Mouse (Mus musculus): ENCODE measurements around the gene Nbr1. TPM values are rescaled to one million over a fixed set of nuclear protein-coding genes. Genes with fewer than 3 reads are reported as not detected.
"Not testable (repeated sequence)": the region's sequence is repeated elsewhere in the genome, so short reads cannot be mapped to it uniquely, and the experiment has no call there.

Nbr1 gene
- polyA plus RNA-seq, 1 experiment from 2014 or later: 32.3 TPM

DNA sequence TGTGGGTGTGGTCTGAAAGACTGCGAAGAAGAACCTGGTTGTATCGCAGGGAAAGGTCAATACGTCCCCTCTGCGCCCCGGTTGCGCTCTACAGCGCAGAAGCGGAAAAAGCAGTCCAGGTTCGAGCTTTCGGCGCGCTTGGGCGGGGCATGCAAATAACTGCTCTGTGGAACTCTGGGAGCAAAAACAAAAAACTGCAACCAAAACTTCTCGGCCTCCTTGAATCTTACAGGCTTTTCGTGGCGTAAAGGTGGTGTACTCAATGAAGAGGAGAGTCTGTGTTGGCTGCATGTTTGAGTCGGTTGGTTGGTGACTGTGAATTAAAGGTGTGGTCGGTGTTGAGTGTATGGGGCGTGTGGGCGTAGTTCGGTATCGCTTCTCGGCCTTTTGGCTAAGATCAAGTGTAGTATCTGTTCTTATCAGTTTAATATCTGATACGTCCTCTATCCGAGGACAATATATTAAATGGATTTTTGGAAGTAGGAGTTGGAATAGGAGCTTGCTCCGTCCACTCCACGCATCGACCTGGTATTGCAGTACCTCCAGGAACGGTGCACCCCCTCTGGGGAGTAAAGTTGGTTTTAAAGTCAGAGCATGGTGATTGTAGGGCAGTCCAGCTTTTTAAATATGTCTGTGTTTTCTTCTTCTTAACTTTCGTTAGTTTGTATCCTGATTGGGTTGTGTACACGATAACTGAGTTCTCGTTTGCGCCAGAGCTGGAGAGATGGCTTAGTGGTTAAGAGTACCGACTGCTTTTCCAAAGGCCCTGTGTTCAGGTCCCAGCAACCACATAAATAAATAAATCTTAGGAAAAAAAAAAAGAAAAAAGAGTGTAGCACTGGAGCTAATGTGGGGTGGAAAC, 75.3 kb downstream of the Nbr1 start, which contains the start of gene Rdm1:
Rdm1 (plus strand) TSS at position 201 of the 862 bp plus-strand sequence.
- H3K4me1 ChIP-seq (replicated peaks): peaks cover 32% of the 10 kb centered on the region
- no peaks in the 10 kb centered on the region for H3K27me3 ChIP-seq
- peak; percentile 74 for DNase-seq
- under 1% methylated on average over 34 of the region's 34 CpGs for WGBS (ENCODE audit: insufficient replicate concordance)
- H3K9ac ChIP-seq: peak within 1 kb of the TSS; percentile 76
- ATAC-seq (ENCODE audit: low read depth): peak; percentile 90
- no peaks in the 10 kb centered on the region for H3K36me3 ChIP-seq
- H3K9me3 ChIP-seq (replicated peaks): no peaks in the 10 kb centered on the region
- H3K4me2 ChIP-seq: peak within 1 kb of the TSS; percentile 78
- peak within 1 kb of the TSS; percentile 60 for H3K4me3 ChIP-seq (replicated peaks)
- peak within 1 kb of the TSS; percentile 98 for H3K27ac ChIP-seq

DNA sequence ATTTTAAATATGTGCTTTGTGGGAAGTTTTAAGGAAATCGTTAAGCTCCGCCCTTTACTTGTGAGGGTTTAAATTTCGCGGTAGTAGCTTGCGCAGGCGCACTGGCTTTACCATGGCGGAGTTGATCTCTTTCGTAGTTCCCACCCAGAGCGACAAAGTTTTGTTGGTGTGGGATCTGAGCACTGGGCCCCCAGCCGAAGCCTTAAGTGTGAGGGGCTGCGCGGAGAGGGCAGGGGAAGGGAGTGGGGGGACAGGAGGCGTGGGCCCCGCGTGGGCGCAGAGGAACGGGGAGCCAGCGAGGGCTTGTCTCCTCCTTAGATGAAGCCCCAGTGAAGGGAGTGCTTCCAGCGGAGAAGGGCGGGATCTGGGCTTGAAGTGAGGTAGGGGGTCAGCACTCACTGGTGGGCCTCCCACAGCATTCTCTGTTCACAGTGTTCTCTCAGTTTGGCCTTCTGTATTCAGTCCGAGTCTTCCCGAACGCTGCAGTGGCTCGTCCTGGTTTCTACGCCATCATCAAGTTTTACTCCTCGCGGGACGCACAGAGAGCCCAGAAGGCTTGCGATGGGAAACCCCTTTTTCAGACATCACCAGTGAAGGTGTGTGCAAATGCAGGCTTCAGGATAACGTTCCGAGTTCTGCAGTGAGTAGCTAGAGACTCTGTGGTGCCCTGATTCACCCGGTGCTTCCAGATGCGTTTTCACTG, 76.1 kb downstream of the Nbr1 start:
- Histone ChIP-seq H3K4me1 (replicated peaks) (peaks cover 32% of the 10 kb centered on the region), H3K4me2 (peak overlapping the region; percentile 78), H3K27me3 (no peaks in the 10 kb centered on the region), H3K4me3 (replicated peaks) (peak overlapping the region; percentile 60), H3K9me3 (replicated peaks) (no peaks in the 10 kb centered on the region), H3K27ac (peak overlapping the region; percentile 98), H3K36me3 (no peaks in the 10 kb centered on the region), H3K9ac (peak overlapping the region; percentile 76)
- ATAC-seq (ENCODE audit: low read depth) (peak; percentile 69), DNase-seq (peak; percentile 47)
- under 1% methylated on average over 33 of the region's 33 CpGs for WGBS (ENCODE audit: insufficient replicate concordance)

DNA sequence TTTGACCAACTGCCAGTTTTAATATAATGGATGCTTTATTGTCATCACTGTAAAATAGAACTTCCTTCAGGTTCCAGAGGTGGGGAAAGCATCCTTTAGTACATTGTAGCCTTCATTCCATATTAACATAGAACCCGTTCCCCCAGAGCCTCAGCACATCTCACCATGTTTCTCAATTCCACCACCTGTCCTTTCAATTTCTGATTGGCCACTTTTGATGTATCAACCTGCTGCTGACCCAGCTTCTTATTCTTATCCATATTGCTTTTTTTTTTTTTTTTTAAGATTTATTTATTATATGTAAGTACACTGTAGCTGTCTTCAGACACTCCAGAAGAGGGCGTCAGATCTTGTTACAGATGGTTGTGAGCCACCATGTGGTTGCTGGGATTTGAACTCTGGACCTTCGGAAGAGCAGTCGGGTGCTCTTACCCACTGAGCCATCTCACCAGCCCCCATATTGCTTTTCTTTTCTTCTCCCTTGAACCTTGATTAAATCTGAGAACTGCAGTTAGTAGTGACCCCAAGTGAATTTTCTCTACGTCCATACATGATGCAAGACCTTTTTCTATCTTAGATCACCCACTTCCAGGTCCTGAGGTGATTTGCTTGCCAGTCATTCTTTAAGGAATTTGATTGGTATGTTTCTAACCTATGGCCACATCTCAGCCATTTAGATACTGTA, 76.9 kb downstream of the Nbr1 start:
- Histone ChIP-seq H3K4me1 (replicated peaks) (peaks cover 32% of the 10 kb centered on the region), H3K9ac (peak overlapping the region; percentile 76; the same call in 1 of the 2 replicates), H3K4me2 (peak overlapping the region; percentile 78), H3K4me3 (replicated peaks) (peak overlapping the region; percentile 60; the same call in 1 of the 2 replicates), H3K27ac (peak overlapping the region; percentile 98; the same call in 1 of the 2 replicates)
- not testable (repeated sequence) for H3K36me3 ChIP-seq; DNase-seq; ATAC-seq (ENCODE audit: low read depth); H3K27me3 ChIP-seq; H3K9me3 ChIP-seq (replicated peaks)
- 66% methylated on average over 4 of the region's 5 CpGs for WGBS (ENCODE audit: insufficient replicate concordance)

Other genes with a start within 250 kb of the Nbr1 start
- gene Becn1, start 249.9 kb upstream of the Nbr1 start, polyA plus RNA-seq (2015; fragmentation: Nextera tagmentation; extraction: Ambion mirVana): 108 and 112 TPM in 2 replicates
- gene Psme3, start 235.9 kb upstream of the Nbr1 start, polyA plus RNA-seq (2015; fragmentation: Nextera tagmentation; extraction: Ambion mirVana): 198 and 239 TPM in 2 replicates
- gene Aoc2, start 227.1 kb upstream of the Nbr1 start, polyA plus RNA-seq (2015; fragmentation: Nextera tagmentation; extraction: Ambion mirVana): 1.2 and 1.3 TPM in 2 replicates
- 0.07 TPM in 1 of 2 replicates, not detected in the other for gene Aoc3, start 221.5 kb upstream of the Nbr1 start, polyA plus RNA-seq (2015; fragmentation: Nextera tagmentation; extraction: Ambion mirVana)
- not detected in 2 replicates for gene G6pc, start 184.6 kb upstream of the Nbr1 start, polyA plus RNA-seq (2015; fragmentation: Nextera tagmentation; extraction: Ambion mirVana)
- gene Aarsd1, start 134.5 kb upstream of the Nbr1 start, polyA plus RNA-seq (2015; fragmentation: Nextera tagmentation; extraction: Ambion mirVana): 63.2 and 63.7 TPM in 2 replicates
- 3.7 TPM in 2 replicates for gene Gm27029, start 127.4 kb upstream of the Nbr1 start, polyA plus RNA-seq (2015; fragmentation: Nextera tagmentation; extraction: Ambion mirVana)
- gene Rundc1, start 127.1 kb upstream of the Nbr1 start, polyA plus RNA-seq (2015; fragmentation: Nextera tagmentation; extraction: Ambion mirVana): 6.0 and 6.9 TPM in 2 replicates
- gene Ptges3l, start 126.8 kb upstream of the Nbr1 start, polyA plus RNA-seq (2015; fragmentation: Nextera tagmentation; extraction: Ambion mirVana): 0.66 and 1.2 TPM in 2 replicates
- gene Rpl27, start 109.9 kb upstream of the Nbr1 start, polyA plus RNA-seq (2015; fragmentation: Nextera tagmentation; extraction: Ambion mirVana): 344 and 360 TPM in 2 replicates
- gene Ifi35, start 103.7 kb upstream of the Nbr1 start, polyA plus RNA-seq (2015; fragmentation: Nextera tagmentation; extraction: Ambion mirVana): 31.4 and 33.0 TPM in 2 replicates
- gene Rnd2, start 87.2 kb upstream of the Nbr1 start, polyA plus RNA-seq (2015; fragmentation: Nextera tagmentation; extraction: Ambion mirVana): 3.1 and 3.4 TPM in 2 replicates
- gene Vat1, start 85.9 kb upstream of the Nbr1 start, polyA plus RNA-seq (2015; fragmentation: Nextera tagmentation; extraction: Ambion mirVana): 8.8 and 8.9 TPM in 2 replicates
- 11.9 and 15.9 TPM in 2 replicates for gene Brca1, start 194 bp upstream of the Nbr1 start, polyA plus RNA-seq (2015; fragmentation: Nextera tagmentation; extraction: Ambion mirVana)
- gene Tmem106a, start 30.1 kb downstream of the Nbr1 start, polyA plus RNA-seq (2015; fragmentation: Nextera tagmentation; extraction: Ambion mirVana): 5.5 and 5.7 TPM in 2 replicates
- gene Gm11634, start 47.1 kb downstream of the Nbr1 start, polyA plus RNA-seq (2015; fragmentation: Nextera tagmentation; extraction: Ambion mirVana): not detected in 2 replicates
- 8.3 and 8.6 TPM in 2 replicates for gene Rdm1, start 75.0 kb downstream of the Nbr1 start, polyA plus RNA-seq (2015; fragmentation: Nextera tagmentation; extraction: Ambion mirVana)
- 1.1 TPM in 2 replicates for gene Arl4d, start 113.4 kb downstream of the Nbr1 start, polyA plus RNA-seq (2015; fragmentation: Nextera tagmentation; extraction: Ambion mirVana)
- 19.0 and 20.5 TPM in 2 replicates for gene Dhx8, start 180.8 kb downstream of the Nbr1 start, polyA plus RNA-seq (2015; fragmentation: Nextera tagmentation; extraction: Ambion mirVana)
- 0.40 and 0.50 TPM in 2 replicates for gene Etv4, start 233.2 kb downstream of the Nbr1 start, polyA plus RNA-seq (2015; fragmentation: Nextera tagmentation; extraction: Ambion mirVana)

Measured in liver, embryonic 13.5 days (tissue).